Mouse (Mus musculus): ENCODE results near the gene Arid3a.

DNA sequence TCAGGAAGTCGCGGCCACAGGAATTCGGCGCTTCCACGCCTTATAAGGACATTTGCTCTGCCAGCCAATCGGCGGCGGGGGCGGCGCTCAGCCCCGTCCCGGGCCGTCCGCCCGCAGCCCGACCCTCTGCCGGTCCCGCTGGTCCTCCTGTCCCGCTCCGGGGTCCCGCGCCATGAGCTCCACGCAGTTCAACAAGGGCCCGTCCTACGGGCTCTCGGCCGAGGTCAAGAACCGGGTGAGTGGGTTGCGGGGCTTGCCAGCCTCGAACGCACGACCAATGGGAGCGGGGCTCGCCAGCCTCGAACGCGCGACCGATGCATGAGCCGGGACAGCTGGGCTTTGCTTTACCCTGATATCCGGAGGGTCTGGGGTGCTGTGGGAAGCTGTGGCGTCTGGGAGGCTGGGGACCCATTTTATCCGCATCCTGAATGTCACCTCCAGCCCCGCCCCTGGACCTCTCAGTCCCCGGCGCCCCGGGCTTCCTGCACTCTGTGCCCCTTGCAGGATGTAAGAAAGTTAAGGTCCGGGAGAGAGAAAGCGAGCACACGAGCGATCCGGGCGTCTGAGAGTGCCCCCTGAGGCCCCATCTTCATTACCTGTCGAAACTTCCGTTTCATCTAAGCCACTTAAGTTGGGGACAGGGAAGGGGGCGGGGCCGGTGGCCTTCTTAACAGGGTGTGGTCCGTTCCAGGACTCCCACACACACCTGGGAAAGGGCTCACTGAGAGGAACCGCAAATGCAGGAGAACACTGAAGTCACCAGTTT is 61.8 kb downstream of the Arid3a start, which contains the start of gene Cnn2:
- TF ChIP-seq POLR2A (IDR thresholded peaks at IDR 0.05; ENCODE audit: low read depth, low read length) (no peak), CTCF (IDR thresholded peaks at IDR 0.05; ENCODE audit: extremely low read depth, insufficient read depth, insufficient read length, insufficient replicate concordance) (no peak)
